Mouse (Mus musculus) myocyte (in vitro differentiated cells): ENCODE measurements at regions not wholly inside any gene's neighbourhood (a gene's known extent, or its start where the extent isn't known, plus 50 kb on each side); places are given as distances from the start of the nearest gene placed in this dataset.

Source experiments
- POLR2A ChIP-seq: IDR thresholded peaks from one replicate; pipeline ENCODE4 v1.6.1; 2011; ENCODE audit warnings: low read depth, mild to moderate bottlenecking, control low read depth, moderate library complexity; ENCODE audit not compliant: insufficient read length
- SRF ChIP-seq: IDR thresholded peaks from one replicate; pipeline ENCODE4 v1.6.1; 2011; ENCODE audit warnings: low read depth; ENCODE audit not compliant: control insufficient read depth, insufficient read length
- TCF12 ChIP-seq: IDR thresholded peaks from one replicate; pipeline ENCODE4 v1.6.1; 2011; ENCODE audit warnings: mild to moderate bottlenecking, control low read depth; ENCODE audit not compliant: poor library complexity, insufficient read depth, severe bottlenecking
- USF1 ChIP-seq: IDR thresholded peaks from one replicate; pipeline ENCODE4 v1.6.1; 2011; ENCODE audit warnings: low read depth, mild to moderate bottlenecking, control low read depth, moderate library complexity

DNA sequence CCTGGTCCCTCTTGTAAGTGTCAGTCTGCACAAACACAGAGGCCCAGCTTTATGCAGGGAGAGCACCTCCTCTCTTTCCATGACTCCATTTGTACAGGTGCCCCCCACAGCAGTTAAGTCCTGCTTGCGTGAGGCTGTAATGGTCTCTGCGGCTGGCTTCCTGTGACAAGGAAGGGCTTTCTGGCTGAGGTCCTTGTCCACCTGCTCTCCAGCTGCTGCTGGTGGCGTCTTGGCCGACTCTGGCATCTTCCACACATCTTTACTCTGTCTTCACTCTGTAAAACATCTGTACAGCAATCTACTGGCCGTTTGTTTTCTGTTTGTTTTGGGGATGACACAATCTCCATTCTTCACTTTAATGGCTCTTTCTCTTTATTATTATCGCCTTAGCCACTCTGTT lies 60.8 kb downstream of the Rpusd4 start:
- no peak for TF ChIP-seq USF1
- TF ChIP-seq POLR2A: no peak
- no peak for TF ChIP-seq TCF12
- no peak for TF ChIP-seq SRF
